Mouse (Mus musculus): ENCODE data around the gene Plin5. TPM values are rescaled to one million over a fixed set of nuclear protein-coding genes. Genes with fewer than 3 reads are reported as not detected.
"Not testable (repeated sequence)": the region's sequence is repeated elsewhere in the genome, so short reads cannot be mapped to it uniquely, and the experiment has no call there.

Plin5 gene
- polyA plus RNA-seq, 1 experiment from 2014 or later = 0.17 TPM

DNA sequence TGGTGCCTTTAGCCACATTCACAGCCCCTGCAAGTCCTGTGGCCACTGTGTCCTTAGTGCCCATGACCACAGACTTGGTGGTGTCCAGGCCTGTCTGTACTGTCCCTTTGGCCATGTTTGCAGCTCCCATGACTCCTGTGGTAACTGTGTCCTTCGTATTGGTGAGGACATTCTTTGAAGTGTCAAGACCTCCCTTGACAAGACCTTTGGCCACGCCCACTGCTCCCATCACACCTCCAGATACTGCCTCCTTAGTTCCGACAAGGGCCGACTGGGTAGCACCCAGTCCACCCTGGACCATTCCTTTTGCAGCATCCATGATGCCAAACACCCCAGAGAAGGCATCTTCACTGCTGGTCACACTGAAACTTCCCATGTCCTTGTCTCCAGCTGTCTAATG is 10.4 kb downstream of the Plin5 start:
- peaks cover 9% of the 10 kb centered on the region for H3K4me1 ChIP-seq (replicated peaks)
- no peak overlapping the region for H3K4me3 ChIP-seq
- ATAC-seq (ENCODE audit: insufficient number of reproducible peaks, low FRiP score) = no peak
- H3K27ac ChIP-seq (ENCODE audit: poor library complexity, severe bottlenecking) = no peak overlapping the region
- peaks cover 38% of the 10 kb centered on the region for H3K36me3 ChIP-seq
- H3K4me2 ChIP-seq = no peak overlapping the region
- H3K27me3 ChIP-seq (replicated peaks) = no peaks in the 10 kb centered on the region
- 60% methylated on average over 4 of the region's 4 CpGs for WGBS
- no peak overlapping the region for H3K9ac ChIP-seq
- H3K9me3 ChIP-seq (replicated peaks) = no peaks in the 10 kb centered on the region

- H3K36me3 ChIP-seq = peaks cover 43% of the 10 kb centered on the region
- not testable (repeated sequence) for H3K4me1 ChIP-seq (replicated peaks); H3K4me3 ChIP-seq; H3K27me3 ChIP-seq (replicated peaks); H3K9ac ChIP-seq; ATAC-seq (ENCODE audit: insufficient number of reproducible peaks, low FRiP score); H3K27ac ChIP-seq (ENCODE audit: poor library complexity, severe bottlenecking); H3K4me2 ChIP-seq; H3K9me3 ChIP-seq (replicated peaks)
- 94% methylated on average over 4 of the region's 4 CpGs for WGBS
These were observed 11.0 kb downstream of the Plin5 start for GRCm38 (mm10) chr17:56106436-56106835.

DNA sequence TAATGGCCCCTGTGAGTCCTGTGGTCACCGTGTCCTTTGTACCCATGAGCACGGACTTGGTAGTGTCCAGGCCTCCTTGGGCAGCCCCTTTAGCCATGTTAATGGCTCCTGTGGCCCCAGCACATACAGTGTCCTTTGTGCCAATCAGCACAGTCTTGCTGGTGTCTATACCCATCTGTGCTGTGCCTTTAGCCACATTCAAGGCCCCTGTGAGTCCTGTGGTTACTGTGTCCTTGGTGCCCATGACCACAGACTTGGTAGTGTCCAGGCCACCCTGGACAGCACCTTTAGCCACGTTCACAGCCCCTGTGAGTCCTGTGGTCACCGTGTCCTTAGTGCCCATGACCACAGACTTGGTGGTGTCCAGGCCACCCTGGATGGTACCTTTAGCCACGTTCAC is 12.6 kb downstream of the Plin5 start:
- H3K9me3 ChIP-seq (replicated peaks); H3K27ac ChIP-seq (ENCODE audit: poor library complexity, severe bottlenecking); H3K9ac ChIP-seq; H3K4me2 ChIP-seq; ATAC-seq (ENCODE audit: insufficient number of reproducible peaks, low FRiP score); H3K27me3 ChIP-seq (replicated peaks); H3K4me3 ChIP-seq; H3K4me1 ChIP-seq (replicated peaks): not testable (repeated sequence)
- H3K36me3 ChIP-seq = peaks cover 59% of the 10 kb centered on the region
- 92% methylated on average over 2 of the region's 5 CpGs for WGBS

- H3K4me2 ChIP-seq = no peak overlapping the region
- no peaks in the 10 kb centered on the region for H3K27me3 ChIP-seq (replicated peaks)
- no peak overlapping the region for H3K27ac ChIP-seq (ENCODE audit: poor library complexity, severe bottlenecking)
- H3K36me3 ChIP-seq = peaks cover 66% of the 10 kb centered on the region
- 87% methylated on average over 8 of the region's 8 CpGs for WGBS
- no peak for ATAC-seq (ENCODE audit: insufficient number of reproducible peaks, low FRiP score)
- H3K9me3 ChIP-seq (replicated peaks) = no peaks in the 10 kb centered on the region
- H3K4me3 ChIP-seq = no peak overlapping the region
- H3K9ac ChIP-seq = no peak overlapping the region
- peaks cover 3% of the 10 kb centered on the region for H3K4me1 ChIP-seq (replicated peaks)
These were observed 13.7 kb downstream of the Plin5 start for GRCm38 (mm10) chr17:56103465-56104285.

GRCm38 (mm10) chr17:56102927-56103326 is 14.5 kb downstream of the Plin5 start:
- H3K9ac ChIP-seq = no peak overlapping the region
- WGBS = 90% methylated on average over 9 of the region's 9 CpGs
- no peak for ATAC-seq (ENCODE audit: insufficient number of reproducible peaks, low FRiP score)
- H3K4me1 ChIP-seq (replicated peaks) = no peaks in the 10 kb centered on the region
- H3K27ac ChIP-seq (ENCODE audit: poor library complexity, severe bottlenecking) = no peak overlapping the region
- H3K27me3 ChIP-seq (replicated peaks) = no peaks in the 10 kb centered on the region
- no peak overlapping the region for H3K4me3 ChIP-seq
- H3K4me2 ChIP-seq = no peak overlapping the region
- peaks cover 68% of the 10 kb centered on the region for H3K36me3 ChIP-seq
- H3K9me3 ChIP-seq (replicated peaks) = no peaks in the 10 kb centered on the region

DNA sequence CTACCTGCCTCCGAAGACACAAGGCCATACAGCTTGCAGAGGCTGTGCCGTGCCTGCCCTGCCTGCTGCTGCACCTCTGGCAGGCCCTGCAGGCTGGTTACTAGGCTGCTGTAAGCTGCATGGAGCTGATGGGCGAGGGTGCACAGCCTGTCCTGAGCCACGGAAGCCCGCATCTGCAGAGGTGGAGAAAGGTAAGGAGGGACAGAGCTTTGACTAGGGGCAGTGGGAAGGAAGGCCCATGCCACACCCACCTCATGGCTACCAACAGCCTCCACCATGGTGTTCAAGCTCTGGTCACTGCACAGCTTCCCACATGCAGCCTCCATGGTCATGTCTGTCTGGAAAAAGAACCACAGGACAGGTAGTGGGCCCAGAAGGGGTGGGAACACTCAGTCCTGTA is 15.2 kb downstream of the Plin5 start:
- no peaks in the 10 kb centered on the region for H3K9me3 ChIP-seq (replicated peaks)
- ATAC-seq (ENCODE audit: insufficient number of reproducible peaks, low FRiP score) = 0 out of 2 replicates have a peak, but pooled peaks have one; percentile 8
- peaks cover 68% of the 10 kb centered on the region for H3K36me3 ChIP-seq
- H3K4me3 ChIP-seq = no peak overlapping the region
- 90% methylated on average over 5 of the region's 5 CpGs for WGBS
- H3K9ac ChIP-seq = no peak overlapping the region
- H3K27me3 ChIP-seq (replicated peaks) = no peaks in the 10 kb centered on the region
- H3K4me1 ChIP-seq (replicated peaks) = no peaks in the 10 kb centered on the region
- no peak overlapping the region for H3K27ac ChIP-seq (ENCODE audit: poor library complexity, severe bottlenecking)
- no peak overlapping the region for H3K4me2 ChIP-seq

DNA sequence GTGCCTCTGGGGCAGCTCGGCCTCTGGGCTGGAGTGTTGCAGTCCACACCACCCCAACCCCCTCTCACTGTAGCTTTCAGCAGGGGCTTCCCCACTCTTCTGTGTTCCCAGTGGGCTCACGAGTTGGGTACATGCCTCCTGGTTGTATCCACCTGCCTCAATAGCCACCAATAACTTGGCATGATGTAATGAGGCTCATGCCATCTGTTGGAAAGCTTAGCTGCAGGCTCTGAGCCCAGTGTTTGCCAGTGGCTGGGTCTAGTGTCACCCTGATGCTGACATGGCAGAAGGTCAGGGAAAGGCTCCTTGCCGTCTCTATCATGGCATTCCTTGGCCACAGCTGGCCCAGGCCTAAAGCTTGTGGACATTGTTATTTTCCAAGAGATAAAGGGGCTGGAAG is 16.6 kb downstream of the Plin5 start:
- Histone ChIP-seq H3K4me1 (replicated peaks) (no peaks in the 10 kb centered on the region), H3K36me3 (peaks cover 81% of the 10 kb centered on the region), H3K9me3 (replicated peaks) (no peaks in the 10 kb centered on the region), H3K27ac (ENCODE audit: poor library complexity, severe bottlenecking) (no peak overlapping the region), H3K4me2 (no peak overlapping the region), H3K4me3 (no peak overlapping the region), H3K27me3 (replicated peaks) (no peaks in the 10 kb centered on the region), H3K9ac (no peak overlapping the region)
- ATAC-seq (ENCODE audit: insufficient number of reproducible peaks, low FRiP score) = no peak
- WGBS = 91% methylated on average over 3 of the region's 3 CpGs

- peaks cover 90% of the 10 kb centered on the region for H3K36me3 ChIP-seq
- H3K4me2 ChIP-seq = no peak overlapping the region
- no peak overlapping the region for H3K9ac ChIP-seq
- no peak for ATAC-seq (ENCODE audit: insufficient number of reproducible peaks, low FRiP score)
- no peaks in the 10 kb centered on the region for H3K27me3 ChIP-seq (replicated peaks)
- no peak overlapping the region for H3K4me3 ChIP-seq
- no peaks in the 10 kb centered on the region for H3K4me1 ChIP-seq (replicated peaks)
- H3K9me3 ChIP-seq (replicated peaks) = no peaks in the 10 kb centered on the region
- 88% methylated on average over 15 of the region's 15 CpGs for WGBS
- no peak overlapping the region for H3K27ac ChIP-seq (ENCODE audit: poor library complexity, severe bottlenecking)
These were observed 18.5 kb downstream of the Plin5 start for GRCm38 (mm10) chr17:56098711-56099572.

GRCm38 (mm10) chr17:56098180-56098579 is 19.2 kb downstream of the Plin5 start:
- Histone ChIP-seq H3K9ac (no peak overlapping the region), H3K9me3 (replicated peaks) (no peaks in the 10 kb centered on the region), H3K4me3 (no peak overlapping the region), H3K27me3 (replicated peaks) (no peaks in the 10 kb centered on the region), H3K4me1 (replicated peaks) (no peaks in the 10 kb centered on the region), H3K4me2 (no peak overlapping the region), H3K36me3 (peaks cover 88% of the 10 kb centered on the region), H3K27ac (ENCODE audit: poor library complexity, severe bottlenecking) (no peak overlapping the region)
- no peak for ATAC-seq (ENCODE audit: insufficient number of reproducible peaks, low FRiP score)
- WGBS = 88% methylated on average over 8 of the region's 8 CpGs

- Histone ChIP-seq H3K4me1 (replicated peaks) (no peaks in the 10 kb centered on the region), H3K27ac (ENCODE audit: poor library complexity, severe bottlenecking) (no peak overlapping the region), H3K9me3 (replicated peaks) (no peaks in the 10 kb centered on the region), H3K27me3 (replicated peaks) (no peaks in the 10 kb centered on the region), H3K9ac (no peak overlapping the region), H3K4me2 (no peak overlapping the region), H3K4me3 (no peak overlapping the region), H3K36me3 (peaks cover 83% of the 10 kb centered on the region)
- no peak for ATAC-seq (ENCODE audit: insufficient number of reproducible peaks, low FRiP score)
- 92% methylated on average over 12 of the region's 12 CpGs for WGBS
These were observed 20.5 kb downstream of the Plin5 start for GRCm38 (mm10) chr17:56096883-56097282.

DNA sequence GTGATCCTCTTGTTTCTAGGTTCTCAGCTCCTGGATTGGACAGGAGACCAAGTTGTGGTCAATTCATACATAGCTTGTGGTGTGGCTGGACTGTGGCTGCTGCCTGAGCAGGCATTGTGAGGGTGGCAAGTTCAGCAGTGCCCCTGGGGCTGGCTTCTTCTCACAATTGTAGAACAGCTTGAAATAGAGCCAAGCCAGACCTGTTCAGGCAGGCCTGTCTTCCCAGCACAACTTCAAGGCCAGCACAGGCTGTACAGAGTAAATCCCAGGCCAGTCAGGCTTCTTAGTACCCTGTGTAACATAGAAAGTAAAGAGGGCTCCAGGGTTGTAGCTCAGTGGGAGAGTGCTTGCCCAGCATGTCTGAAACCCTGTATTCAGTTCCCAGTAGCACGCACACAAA is 24.6 kb downstream of the Plin5 start:
- no peaks in the 10 kb centered on the region for H3K27me3 ChIP-seq (replicated peaks)
- peaks cover 71% of the 10 kb centered on the region for H3K36me3 ChIP-seq
- H3K9me3 ChIP-seq (replicated peaks) = no peaks in the 10 kb centered on the region
- no peak overlapping the region for H3K4me3 ChIP-seq
- no peak for ATAC-seq (ENCODE audit: insufficient number of reproducible peaks, low FRiP score)
- H3K27ac ChIP-seq (ENCODE audit: poor library complexity, severe bottlenecking) = no peak overlapping the region
- no peak overlapping the region for H3K4me2 ChIP-seq
- H3K4me1 ChIP-seq (replicated peaks) = no peaks in the 10 kb centered on the region
- 90% methylated on average over 1 of the region's 1 CpGs for WGBS
- H3K9ac ChIP-seq = no peak overlapping the region
